Mouse (Mus musculus) T-helper 17 cell (primary cell): ENCODE data around the gene Tmem25.

Source experiments
- in situ Hi-C, 2 experiments: fragments of 300-600 bp; cut with MboI, MseI; formaldehyde crosslinking; loops; 1 replicate in 1 of 2; 2 replicates in 1 of 2; pipeline ENCODE4 v1.15.1; 2025; ENCODE audit warnings: high pct_unique_total_duplicates in 2 of 2

Tmem25 gene

DNA sequence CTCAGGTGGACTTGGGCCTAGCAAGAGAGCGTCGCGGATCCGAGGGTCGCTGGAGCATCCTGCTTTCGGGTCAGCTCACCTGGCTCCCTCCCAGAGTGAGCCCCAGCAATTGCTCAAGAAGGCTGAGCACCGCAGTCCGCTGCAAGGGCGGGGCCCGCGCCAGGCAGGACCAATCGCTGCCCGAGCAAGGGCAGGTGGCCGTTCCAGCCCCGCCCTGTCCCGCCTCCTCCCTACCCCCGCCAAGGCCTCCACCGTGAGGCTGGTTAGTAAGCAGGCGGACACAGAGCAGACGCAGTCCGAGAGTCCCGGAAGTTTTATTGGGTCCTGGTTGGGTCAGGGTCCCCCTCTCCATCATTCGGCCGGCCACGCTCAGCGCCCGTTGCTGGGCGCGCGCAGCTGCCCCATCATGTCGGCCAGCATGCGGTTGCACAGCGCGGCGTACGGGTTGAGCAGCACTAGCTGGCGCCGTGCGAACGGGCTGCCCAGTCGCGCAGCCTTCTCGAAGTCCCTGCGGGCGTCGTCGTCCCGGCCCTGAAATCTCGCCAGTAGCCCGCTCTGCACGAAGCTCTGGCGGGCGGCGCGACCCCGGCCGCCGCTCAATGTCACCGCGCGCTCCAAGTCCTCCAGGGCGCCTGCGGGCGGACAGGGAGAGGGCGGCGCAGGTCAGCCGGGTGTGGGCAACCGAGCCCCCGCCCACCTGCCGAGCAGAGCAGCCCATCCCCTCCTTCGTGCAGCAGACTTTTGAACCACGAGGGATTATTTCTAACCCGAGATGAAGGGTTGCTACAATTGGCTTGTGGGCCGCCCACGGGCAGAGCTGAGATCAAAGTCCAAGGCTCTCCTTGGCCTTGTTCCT is at the start of gene Tmem25:
Tmem25 (minus strand) TSS at position 206 of the 856 bp plus-strand sequence.
- in situ Hi-C loops = no loop called here

DNA sequence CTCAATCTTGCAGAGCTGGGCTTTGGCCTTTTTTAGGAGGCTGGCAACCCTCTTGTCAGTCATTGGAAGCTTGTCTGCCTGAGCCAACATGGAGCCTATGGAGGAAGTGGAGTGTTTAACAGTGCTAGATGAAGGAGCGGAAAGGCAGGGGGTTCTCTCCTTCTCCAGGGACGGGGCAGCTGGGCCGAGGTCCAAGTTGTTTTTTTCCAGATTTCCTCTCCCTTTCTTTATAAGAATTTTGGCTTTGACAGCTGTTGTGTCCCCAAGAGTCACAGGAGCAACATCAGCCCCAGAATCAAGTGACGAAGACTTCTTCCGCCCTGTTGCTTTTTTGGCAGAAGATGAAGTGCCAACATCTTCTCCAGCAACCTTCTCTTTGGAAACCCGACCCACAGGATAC is 48.3 kb upstream of the Tmem25 start:
- in situ Hi-C loops = loop anchor here (5.0 to 10.0 kb wide), 2 partner anchors 60 to 297 kb away; no protein-coding TSS in a partner anchor

DNA sequence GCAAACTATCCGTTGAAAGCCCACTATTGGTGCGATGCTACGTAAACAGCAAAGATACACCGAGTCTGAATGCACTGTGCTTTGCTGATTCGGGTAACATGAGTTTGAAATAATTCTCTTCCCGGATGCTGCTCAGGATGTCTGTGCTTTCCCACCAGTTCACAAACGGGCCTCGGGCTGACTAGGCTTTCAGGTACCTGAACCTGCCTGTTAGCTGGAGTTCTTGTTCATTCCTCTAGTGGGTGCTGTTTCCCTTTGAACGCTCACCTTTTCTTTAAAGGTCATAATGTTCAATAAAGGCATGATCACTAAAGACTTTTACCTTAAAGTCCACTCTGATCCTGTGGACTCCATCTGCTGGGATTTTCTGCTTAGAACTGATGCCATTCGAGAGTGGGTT is 42.1 kb upstream of the Tmem25 start:
- in situ Hi-C loops = loop anchor here in 1 of 2 experiments (10.0 kb wide), 1 partner anchor 304 kb away; no protein-coding TSS in a partner anchor

DNA sequence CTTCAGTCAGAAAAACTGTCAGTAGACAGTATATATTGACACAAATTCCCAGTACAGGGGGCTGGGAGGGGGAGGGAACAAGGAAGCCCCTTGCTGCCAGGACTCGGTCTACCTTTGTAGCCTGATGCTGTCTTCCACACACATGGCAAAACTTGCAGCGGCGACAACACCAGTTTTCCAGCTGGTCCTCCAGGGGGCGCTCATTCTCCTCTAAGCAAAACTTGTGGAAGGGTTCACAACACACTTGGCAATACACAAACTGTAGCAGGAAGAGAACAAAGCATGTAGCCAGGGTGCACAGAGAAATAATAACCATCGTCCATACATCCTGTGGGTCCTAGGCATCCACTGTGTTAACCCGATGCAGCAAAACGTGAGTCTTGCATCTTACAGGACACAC is 37.3 kb upstream of the Tmem25 start:
- in situ Hi-C loops = no loop called here

DNA sequence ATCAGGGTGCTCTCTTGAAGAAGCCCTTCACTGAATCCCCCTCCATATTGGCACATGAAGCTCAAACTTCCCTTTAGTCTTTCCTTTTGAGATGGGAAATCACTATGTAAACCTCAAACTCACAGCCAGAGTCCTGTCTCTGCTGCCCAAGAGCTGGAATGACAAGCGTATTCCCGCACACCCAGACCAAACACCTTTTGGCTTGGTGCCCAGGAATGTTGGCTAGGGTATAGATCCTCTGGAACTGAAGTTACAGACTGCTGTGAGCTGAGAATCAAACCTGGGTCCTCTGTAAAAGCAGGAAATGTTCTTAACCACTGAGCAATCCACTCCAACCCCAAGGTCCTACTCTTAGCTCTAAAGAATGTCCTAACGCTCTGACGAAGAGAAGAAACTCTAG is 33.2 kb upstream of the Tmem25 start:
- in situ Hi-C loops = no loop called here

- in situ Hi-C loops = no loop called here
Observed at GRCm38 (mm10) chr9:44830506-44830905, 31.4 kb upstream of the Tmem25 start.

DNA sequence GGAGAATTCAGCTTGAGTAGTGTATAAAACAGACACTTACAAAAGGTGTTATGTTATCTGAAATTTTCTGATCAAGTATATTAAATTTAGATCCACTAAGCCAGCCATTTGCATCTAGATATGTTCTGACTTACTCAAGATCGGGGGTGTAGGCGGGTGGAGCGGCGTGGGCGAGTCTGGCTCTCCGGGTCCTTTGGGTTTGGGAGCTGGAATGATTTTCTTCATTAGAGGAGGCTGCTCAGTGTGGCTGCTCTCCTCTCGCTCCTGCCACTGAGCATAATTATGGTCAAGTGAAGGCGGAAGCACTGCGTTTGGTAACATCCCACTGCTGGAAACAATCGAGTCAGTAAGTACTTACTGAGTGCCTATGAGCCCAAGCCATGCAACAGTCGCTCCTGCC is 29.8 kb upstream of the Tmem25 start:
- in situ Hi-C loops = no loop called here

- in situ Hi-C loops = no loop called here
Observed at GRCm38 (mm10) chr9:44826660-44827059, 27.6 kb upstream of the Tmem25 start.

GRCm38 (mm10) chr9:44819920-44820827 is 21.1 kb upstream of the Tmem25 start:
- in situ Hi-C loops = loop anchor here in 1 of 2 experiments (5.0 kb wide), 1 partner anchor 203 kb away; no protein-coding TSS in a partner anchor

DNA sequence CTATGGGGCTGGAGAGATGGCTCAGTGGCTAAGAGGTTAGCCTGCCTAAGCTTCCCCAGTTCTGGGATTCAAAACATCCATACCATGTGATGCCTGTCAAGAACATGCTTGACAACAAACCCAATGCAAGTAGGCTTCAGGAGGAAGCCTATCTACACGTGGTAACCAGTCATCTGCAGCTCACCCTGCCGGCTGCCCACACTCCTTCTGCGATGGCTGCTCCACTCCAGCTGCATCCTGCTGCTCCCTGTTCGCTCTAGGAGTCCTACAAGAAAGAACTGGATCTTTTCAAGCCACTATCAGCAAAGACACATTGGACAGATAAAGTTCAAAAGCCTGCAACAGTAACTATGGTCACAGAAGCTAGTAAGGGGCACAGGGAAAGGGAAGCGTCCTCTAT is 18.4 kb upstream of the Tmem25 start:
- in situ Hi-C loops = no loop called here

DNA sequence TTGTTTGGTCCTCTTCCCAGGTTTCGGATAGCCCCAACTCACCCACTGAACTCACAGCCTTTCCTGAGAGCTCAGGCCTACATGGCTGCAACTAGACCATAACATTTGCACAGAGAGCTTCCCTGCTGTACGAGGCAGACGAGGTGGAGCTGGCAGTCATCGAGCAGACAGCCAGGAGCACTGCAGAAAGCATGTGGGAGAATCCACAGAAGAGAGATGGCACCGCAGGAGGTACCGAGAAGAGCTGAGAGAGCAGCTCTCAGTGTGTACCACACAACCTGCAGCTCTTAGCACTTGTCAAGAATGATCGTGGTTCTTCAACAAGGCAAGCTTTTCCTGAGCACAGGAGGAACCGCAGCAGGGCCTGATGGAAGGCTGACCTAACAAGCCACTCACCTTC is 15.1 kb upstream of the Tmem25 start:
- in situ Hi-C loops = no loop called here

- in situ Hi-C loops = no loop called here
Observed at GRCm38 (mm10) chr9:44810316-44810715, 11.2 kb upstream of the Tmem25 start.

DNA sequence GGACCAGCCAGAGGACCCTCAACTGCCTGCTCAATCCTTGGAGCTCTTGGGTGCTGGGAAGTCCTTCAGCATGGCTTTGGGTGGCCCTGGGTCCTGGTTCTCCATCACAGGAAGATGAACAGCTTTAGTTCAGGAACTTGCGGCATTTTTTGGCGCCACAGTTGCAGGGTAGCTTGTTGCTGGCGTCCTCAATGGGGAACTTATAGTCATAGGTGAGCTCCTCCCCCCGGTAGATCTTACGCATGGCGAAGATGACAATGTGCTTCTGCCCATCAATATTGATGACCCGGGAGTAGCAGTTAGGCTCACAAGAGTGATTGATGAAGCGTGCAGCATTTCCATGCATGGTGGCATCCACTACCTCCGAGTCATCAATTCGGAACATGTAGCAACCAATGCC is 8.7 kb upstream of the Tmem25 start:
- in situ Hi-C loops = no loop called here

DNA sequence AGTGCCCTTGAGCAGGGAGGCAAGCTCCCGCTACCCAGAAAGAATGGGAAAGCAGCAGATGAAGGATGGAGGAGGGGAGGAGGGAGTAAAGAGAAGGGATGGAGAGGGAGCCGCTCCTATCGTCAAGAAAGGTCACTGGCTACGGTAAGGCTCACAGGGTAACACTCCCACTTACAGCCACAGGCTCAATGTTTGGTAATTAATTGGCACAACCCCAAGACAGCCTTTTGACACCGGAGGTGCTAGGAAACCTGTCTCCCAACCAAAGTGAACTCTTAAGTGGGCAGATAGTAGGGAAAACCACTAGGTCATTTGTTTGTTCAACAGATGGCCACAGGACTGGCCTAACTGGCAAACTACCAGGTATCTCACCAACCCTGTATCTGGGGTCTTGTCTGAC is 8.0 kb upstream of the Tmem25 start:
- in situ Hi-C loops = no loop called here

DNA sequence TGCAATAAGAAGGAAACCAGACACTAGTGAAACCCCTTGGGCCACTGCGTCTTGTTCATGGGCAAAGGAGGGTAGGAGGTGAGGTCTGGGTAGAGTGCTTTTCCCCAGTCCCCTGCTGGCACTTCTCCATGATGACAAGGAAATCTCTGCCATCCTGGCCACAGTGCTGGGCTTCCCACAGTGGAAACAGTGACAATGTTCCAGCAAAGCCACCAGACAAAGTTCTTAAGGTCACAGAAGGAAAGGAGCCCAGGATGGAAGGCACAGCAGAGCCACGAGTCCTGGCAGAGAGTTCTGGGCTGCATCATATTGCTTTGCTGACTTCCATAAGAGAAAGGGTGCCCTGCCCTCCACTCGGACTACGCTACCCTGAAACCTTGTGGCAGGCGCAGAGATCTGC is 6.4 kb upstream of the Tmem25 start:
- in situ Hi-C loops = no loop called here

GRCm38 (mm10) chr9:44804678-44805077 is 5.6 kb upstream of the Tmem25 start:
- in situ Hi-C loops = no loop called here

GRCm38 (mm10) chr9:44802808-44803450 is 3.8 kb upstream of the Tmem25 start, which contains the start of gene Ttc36:
Ttc36 (minus strand) TSS chr9:44803072.
- in situ Hi-C loops = no loop called here

GRCm38 (mm10) chr9:44801669-44802068 is 2.6 kb upstream of the Tmem25 start:
- in situ Hi-C loops = no loop called here

- in situ Hi-C loops = no loop called here
Observed at GRCm38 (mm10) chr9:44799958-44800324, 834 bp upstream of the Tmem25 start.

- in situ Hi-C loops = no loop called here
Observed at GRCm38 (mm10) chr9:44798298-44798697, 809 bp downstream of the Tmem25 start.

GRCm38 (mm10) chr9:44792842-44793241 is 6.3 kb downstream of the Tmem25 start:
- in situ Hi-C loops = no loop called here
